Mouse (Mus musculus): Measurements from ENCODE around the gene Gm17545. TPM values are rescaled to one million over a fixed set of nuclear protein-coding genes. Genes with fewer than 3 reads are reported as not detected.

The Gm17545 gene
- polyA plus RNA-seq, 1 experiment, result not detected

DNA sequence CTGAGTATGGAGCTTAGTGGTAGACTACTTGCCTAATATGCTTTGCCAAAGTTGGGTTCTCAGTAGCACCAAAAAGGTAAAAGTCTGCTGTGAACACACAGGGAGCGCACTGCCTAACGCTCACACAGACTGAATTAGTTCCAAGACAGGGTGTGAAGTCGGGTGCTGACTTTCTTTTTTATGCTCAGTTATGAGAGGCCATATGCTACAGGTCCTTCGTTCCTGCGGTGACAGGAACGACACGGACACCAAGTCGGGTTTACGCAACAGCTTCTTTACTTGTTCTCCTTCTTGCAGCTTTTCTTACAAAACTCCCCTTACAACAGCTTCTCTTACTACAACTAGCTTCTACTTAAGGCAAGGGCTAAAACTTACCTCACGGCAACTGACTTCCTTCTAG, 10.9 kb upstream of the Gm17545 start:
- H3K4me1 ChIP-seq (ENCODE audit: control insufficient read depth, insufficient read depth, low read length), result no peaks in the 10 kb centered on the region
- H3K27me3 ChIP-seq (replicated peaks; ENCODE audit: control insufficient read depth, insufficient read depth, low read length), result no peaks in the 10 kb centered on the region
- no peak overlapping the region for H3K4me3 ChIP-seq (ENCODE audit: insufficient read depth, low read depth, low read length)
- H3K27ac ChIP-seq (ENCODE audit: insufficient read depth, low read depth, low read length), result no peak overlapping the region
- no peaks in the 10 kb centered on the region for H3K36me3 ChIP-seq (ENCODE audit: control insufficient read depth, insufficient read depth, low read length)
- no peak for TF ChIP-seq CTCF (conservative IDR thresholded peaks at IDR 0.05; ENCODE audit: insufficient read depth, insufficient read length, low read depth, low read length)
- 92% methylated on average over 10 of the region's 10 CpGs for WGBS
- DNase-seq, result no peak

DNA sequence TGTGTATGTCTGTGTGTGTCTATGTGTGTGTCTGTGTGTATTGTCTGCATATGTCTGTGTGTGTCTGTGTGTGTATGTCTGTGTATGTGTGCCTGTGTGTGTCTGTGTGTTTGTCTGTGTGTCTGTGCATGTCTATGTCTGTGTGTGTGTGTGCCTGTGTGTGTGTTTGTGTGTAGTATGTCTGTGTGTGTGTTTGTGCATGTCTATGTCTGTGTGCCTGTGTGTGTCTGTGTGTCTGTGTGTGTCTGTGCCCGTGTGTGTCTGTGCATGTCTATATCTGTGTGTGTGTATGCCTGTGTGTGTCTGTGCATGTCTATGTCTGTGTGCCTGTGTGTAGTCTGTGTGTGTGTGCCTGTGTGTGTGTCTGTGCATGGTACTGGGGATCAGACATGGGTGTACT, 9.0 kb upstream of the Gm17545 start:
- Histone ChIP-seq H3K4me1 (ENCODE audit: control insufficient read depth, insufficient read depth, low read length) (no peaks in the 10 kb centered on the region), H3K27ac (ENCODE audit: insufficient read depth, low read depth, low read length) (no peak overlapping the region), H3K36me3 (ENCODE audit: control insufficient read depth, insufficient read depth, low read length) (no peaks in the 10 kb centered on the region), H3K4me3 (ENCODE audit: insufficient read depth, low read depth, low read length) (no peak overlapping the region), H3K27me3 (replicated peaks; ENCODE audit: control insufficient read depth, insufficient read depth, low read length) (no peaks in the 10 kb centered on the region)
- DNase-seq, result no peak
- WGBS, result 85% methylated on average over 1 of the region's 1 CpGs
- TF ChIP-seq CTCF (conservative IDR thresholded peaks at IDR 0.05; ENCODE audit: insufficient read depth, insufficient read length, low read depth, low read length), result no peak
- TF ChIP-seq POLR2A (IDR thresholded peaks at IDR 0.05; ENCODE audit: low read depth, low read length), result no peak

DNA sequence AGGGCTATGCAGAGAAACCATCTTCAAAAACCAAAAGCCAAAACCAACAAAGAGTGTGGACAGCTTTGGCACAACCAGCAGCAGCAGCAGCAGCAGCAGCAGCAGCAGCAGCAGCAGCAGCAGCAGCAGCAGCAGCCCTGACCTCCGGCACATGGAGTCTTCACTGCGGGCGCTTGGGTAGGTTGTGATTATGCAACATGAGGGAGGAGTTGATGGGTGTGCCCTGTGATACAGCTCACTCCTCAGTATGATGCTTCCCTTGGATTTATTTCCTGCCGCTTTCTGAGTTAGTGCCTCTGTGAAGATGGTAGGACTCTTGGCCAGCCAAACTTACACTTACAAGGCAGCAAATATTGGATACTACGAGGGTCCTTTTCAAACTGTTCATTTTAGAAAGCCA, 6.9 kb upstream of the Gm17545 start:
- TF ChIP-seq POLR2A (IDR thresholded peaks at IDR 0.05; ENCODE audit: low read depth, low read length) (no peak), CTCF (conservative IDR thresholded peaks at IDR 0.05; ENCODE audit: insufficient read depth, insufficient read length, low read depth, low read length) (no peak)
- no peak overlapping the region for H3K4me3 ChIP-seq (ENCODE audit: insufficient read depth, low read depth, low read length)
- H3K36me3 ChIP-seq (ENCODE audit: control insufficient read depth, insufficient read depth, low read length), result peaks cover 3% of the 10 kb centered on the region
- H3K27me3 ChIP-seq (replicated peaks; ENCODE audit: control insufficient read depth, insufficient read depth, low read length), result no peaks in the 10 kb centered on the region
- DNase-seq, result no peak
- H3K4me1 ChIP-seq (ENCODE audit: control insufficient read depth, insufficient read depth, low read length), result no peaks in the 10 kb centered on the region
- WGBS, result 77% methylated on average over 5 of the region's 5 CpGs
- H3K27ac ChIP-seq (ENCODE audit: insufficient read depth, low read depth, low read length), result no peak overlapping the region

DNA sequence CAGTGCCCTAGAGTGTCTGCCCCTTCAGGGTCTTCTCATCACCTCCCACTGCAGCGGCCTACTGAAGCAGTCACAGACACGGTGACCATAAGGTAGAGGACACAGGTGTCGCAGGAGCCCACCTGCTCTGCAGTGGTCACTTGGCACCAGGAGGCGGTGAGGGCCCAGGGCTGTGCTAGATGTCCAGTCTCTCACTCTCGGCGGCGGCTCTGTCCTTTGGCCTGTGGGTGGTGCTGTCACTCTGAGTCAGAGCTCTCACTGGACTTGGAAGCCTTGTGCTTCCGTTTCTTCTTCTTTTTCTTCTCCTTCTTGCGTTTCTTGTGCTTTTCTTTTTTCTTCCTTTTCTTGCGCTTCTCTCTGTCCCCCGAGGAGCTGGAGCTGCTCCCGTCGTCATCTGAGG, 5.7 kb upstream of the Gm17545 start:
- Histone ChIP-seq H3K4me3 (ENCODE audit: insufficient read depth, low read depth, low read length) (no peak overlapping the region), H3K4me1 (ENCODE audit: control insufficient read depth, insufficient read depth, low read length) (no peaks in the 10 kb centered on the region), H3K27ac (ENCODE audit: insufficient read depth, low read depth, low read length) (no peak overlapping the region), H3K27me3 (replicated peaks; ENCODE audit: control insufficient read depth, insufficient read depth, low read length) (no peaks in the 10 kb centered on the region), H3K36me3 (ENCODE audit: control insufficient read depth, insufficient read depth, low read length) (peaks cover 3% of the 10 kb centered on the region)
- no peak for DNase-seq
- 85% methylated on average over 13 of the region's 13 CpGs for WGBS
- TF ChIP-seq CTCF (conservative IDR thresholded peaks at IDR 0.05; ENCODE audit: insufficient read depth, insufficient read length, low read depth, low read length), result 0 out of 2 replicates have a peak, but pooled peaks have one; percentile 18
- no peak for TF ChIP-seq POLR2A (IDR thresholded peaks at IDR 0.05; ENCODE audit: low read depth, low read length)

DNA sequence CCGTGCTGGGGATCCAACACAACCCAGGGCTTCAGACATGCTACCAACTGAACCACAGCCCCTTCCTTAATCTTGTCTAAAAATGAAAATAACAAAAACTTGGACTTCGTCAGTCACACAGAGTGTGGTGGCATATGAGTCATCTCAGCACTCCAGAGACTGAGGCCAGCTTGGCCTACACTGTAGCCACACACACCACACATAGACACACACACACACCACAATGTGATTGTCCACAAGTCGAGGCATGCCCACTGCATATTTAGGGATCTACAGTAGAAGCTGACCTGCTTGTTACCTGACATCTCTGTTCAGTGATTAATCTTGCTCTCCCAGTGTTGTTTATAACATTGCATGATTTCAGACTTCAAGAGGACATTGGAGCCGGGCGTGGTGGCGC, 4.9 kb upstream of the Gm17545 start:
- 92% methylated on average over 6 of the region's 6 CpGs for WGBS
- Histone ChIP-seq H3K4me1 (ENCODE audit: control insufficient read depth, insufficient read depth, low read length) (no peaks in the 10 kb centered on the region), H3K27ac (ENCODE audit: insufficient read depth, low read depth, low read length) (no peak overlapping the region), H3K36me3 (ENCODE audit: control insufficient read depth, insufficient read depth, low read length) (peaks cover 3% of the 10 kb centered on the region), H3K4me3 (ENCODE audit: insufficient read depth, low read depth, low read length) (no peak overlapping the region), H3K27me3 (replicated peaks; ENCODE audit: control insufficient read depth, insufficient read depth, low read length) (no peaks in the 10 kb centered on the region)
- no peak for TF ChIP-seq CTCF (conservative IDR thresholded peaks at IDR 0.05; ENCODE audit: insufficient read depth, insufficient read length, low read depth, low read length)
- no peak for TF ChIP-seq POLR2A (IDR thresholded peaks at IDR 0.05; ENCODE audit: low read depth, low read length)
- DNase-seq, result no peak

DNA sequence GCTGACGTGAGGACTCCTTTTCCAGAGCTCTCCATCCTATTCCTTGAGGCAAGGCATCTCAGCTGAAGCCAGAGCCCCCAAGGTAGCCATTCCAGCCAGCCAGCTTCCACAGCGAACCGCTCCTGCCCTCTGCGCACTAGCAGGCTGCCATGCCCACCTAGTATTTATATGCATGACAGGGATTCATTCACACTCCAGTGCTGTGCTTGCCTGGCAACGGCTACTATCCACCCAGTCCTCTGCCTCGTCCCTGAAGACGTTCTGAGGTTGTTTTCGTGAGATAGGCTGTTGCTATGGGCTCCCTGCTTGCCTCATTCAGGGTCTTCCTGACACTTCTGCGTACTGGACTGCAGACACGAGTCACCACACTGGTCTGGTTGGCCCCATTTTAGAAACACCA, 1.4 kb upstream of the Gm17545 start:
- TF ChIP-seq POLR2A (IDR thresholded peaks at IDR 0.05; ENCODE audit: low read depth, low read length), result no peak
- TF ChIP-seq CTCF (conservative IDR thresholded peaks at IDR 0.05; ENCODE audit: insufficient read depth, insufficient read length, low read depth, low read length), result no peak
- no peak for DNase-seq

DNA sequence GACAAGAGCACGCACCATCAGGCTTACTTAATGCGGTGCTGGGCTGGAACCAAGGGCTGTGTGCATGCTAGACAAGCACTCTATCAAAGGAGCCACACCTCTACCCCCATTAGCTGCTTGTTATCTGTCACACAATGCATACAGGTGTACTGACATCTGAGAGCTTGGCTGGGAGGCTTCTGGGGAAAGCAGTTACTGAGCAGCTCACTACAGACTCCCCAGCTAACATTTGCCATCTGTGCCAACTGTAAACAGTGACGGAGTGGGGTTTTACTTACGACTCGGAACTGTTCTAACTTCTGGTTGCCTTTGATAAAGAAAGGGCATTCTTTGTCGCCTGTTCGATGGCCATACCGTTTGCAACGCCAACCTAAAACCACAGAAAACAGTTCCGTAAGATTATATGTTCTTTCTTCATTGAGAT, 577 bp upstream of the Gm17545 start:
- Histone ChIP-seq H3K4me3 (ENCODE audit: insufficient read depth, low read depth, low read length) (no peak overlapping the region), H3K36me3 (ENCODE audit: control insufficient read depth, insufficient read depth, low read length) (peaks cover 3% of the 10 kb centered on the region), H3K4me1 (ENCODE audit: control insufficient read depth, insufficient read depth, low read length) (no peaks in the 10 kb centered on the region), H3K27ac (ENCODE audit: insufficient read depth, low read depth, low read length) (no peak overlapping the region), H3K27me3 (replicated peaks; ENCODE audit: control insufficient read depth, insufficient read depth, low read length) (no peaks in the 10 kb centered on the region)
- DNase-seq, result no peak
- WGBS, result 93% methylated on average over 10 of the region's 10 CpGs
- TF ChIP-seq POLR2A (IDR thresholded peaks at IDR 0.05; ENCODE audit: low read depth, low read length), result no peak
- TF ChIP-seq CTCF (conservative IDR thresholded peaks at IDR 0.05; ENCODE audit: insufficient read depth, insufficient read length, low read depth, low read length), result no peak

More for the DNA sequence above, 1.4 kb upstream of the Gm17545 start:
- Histone ChIP-seq H3K27ac (ENCODE audit: insufficient read depth, low read depth, low read length) (no peak overlapping the region), H3K4me3 (ENCODE audit: insufficient read depth, low read depth, low read length) (no peak overlapping the region), H3K27me3 (replicated peaks; ENCODE audit: control insufficient read depth, insufficient read depth, low read length) (no peaks in the 10 kb centered on the region), H3K36me3 (ENCODE audit: control insufficient read depth, insufficient read depth, low read length) (peaks cover 3% of the 10 kb centered on the region), H3K4me1 (ENCODE audit: control insufficient read depth, insufficient read depth, low read length) (no peaks in the 10 kb centered on the region)
- 81% methylated on average over 10 of the region's 10 CpGs for WGBS

DNA sequence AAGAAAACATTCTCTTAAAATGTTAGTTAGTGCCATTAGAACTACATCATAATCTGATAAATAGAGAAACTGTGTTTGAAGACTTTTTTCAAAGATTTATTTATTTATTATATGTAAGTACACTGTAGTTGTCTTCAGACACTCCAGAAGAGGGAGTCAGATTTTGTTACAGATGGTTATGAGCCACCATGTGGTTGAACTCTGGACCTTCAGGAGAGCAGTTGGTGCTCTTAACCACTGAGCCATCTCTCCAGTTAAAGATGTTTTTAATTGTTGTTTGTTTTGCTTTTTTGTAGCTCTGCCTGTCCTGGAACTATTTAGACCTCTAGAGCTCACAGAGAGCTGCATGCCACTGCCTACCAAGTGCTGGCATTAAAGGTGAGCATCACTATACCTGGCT, 951 bp downstream of the Gm17545 start:
- DNase-seq, result no peak
- H3K27me3 ChIP-seq (replicated peaks; ENCODE audit: control insufficient read depth, insufficient read depth, low read length), result no peaks in the 10 kb centered on the region
- peaks cover 3% of the 10 kb centered on the region for H3K36me3 ChIP-seq (ENCODE audit: control insufficient read depth, insufficient read depth, low read length)
- TF ChIP-seq CTCF (conservative IDR thresholded peaks at IDR 0.05; ENCODE audit: insufficient read depth, insufficient read length, low read depth, low read length), result no peak
- no peak for TF ChIP-seq POLR2A (IDR thresholded peaks at IDR 0.05; ENCODE audit: low read depth, low read length)
- no peak overlapping the region for H3K4me3 ChIP-seq (ENCODE audit: insufficient read depth, low read depth, low read length)
- H3K27ac ChIP-seq (ENCODE audit: insufficient read depth, low read depth, low read length), result no peak overlapping the region
- no peaks in the 10 kb centered on the region for H3K4me1 ChIP-seq (ENCODE audit: control insufficient read depth, insufficient read depth, low read length)
